Mouse (Mus musculus): ENCODE measurements around the gene Ntrk2.

GRCm38 (mm10) chr13:58923496-58923895 lies 117.1 kb downstream of the Ntrk2 start:
- no peak for TF ChIP-seq CTCF (conservative IDR thresholded peaks at IDR 0.05; ENCODE audit: insufficient read depth, insufficient read length, low read depth, low read length)
- no peak for TF ChIP-seq POLR2A (IDR thresholded peaks at IDR 0.05; ENCODE audit: low read depth, low read length)
